Mouse (Mus musculus) lung, postnatal 0 days (tissue): ENCODE data around the gene Kitl.

Experiments used
- CTCF ChIP-seq: IDR thresholded peaks from 2 replicates; pipeline ENCODE4 v1.5.1; 2016; ENCODE audit warnings: antibody characterized with exemption, mild to moderate bottlenecking
- EP300 ChIP-seq: IDR thresholded peaks from 2 replicates; pipeline ENCODE4 v1.6.1; 2016; ENCODE audit warnings: antibody characterized with exemption, mild to moderate bottlenecking, control low read depth

DNA sequence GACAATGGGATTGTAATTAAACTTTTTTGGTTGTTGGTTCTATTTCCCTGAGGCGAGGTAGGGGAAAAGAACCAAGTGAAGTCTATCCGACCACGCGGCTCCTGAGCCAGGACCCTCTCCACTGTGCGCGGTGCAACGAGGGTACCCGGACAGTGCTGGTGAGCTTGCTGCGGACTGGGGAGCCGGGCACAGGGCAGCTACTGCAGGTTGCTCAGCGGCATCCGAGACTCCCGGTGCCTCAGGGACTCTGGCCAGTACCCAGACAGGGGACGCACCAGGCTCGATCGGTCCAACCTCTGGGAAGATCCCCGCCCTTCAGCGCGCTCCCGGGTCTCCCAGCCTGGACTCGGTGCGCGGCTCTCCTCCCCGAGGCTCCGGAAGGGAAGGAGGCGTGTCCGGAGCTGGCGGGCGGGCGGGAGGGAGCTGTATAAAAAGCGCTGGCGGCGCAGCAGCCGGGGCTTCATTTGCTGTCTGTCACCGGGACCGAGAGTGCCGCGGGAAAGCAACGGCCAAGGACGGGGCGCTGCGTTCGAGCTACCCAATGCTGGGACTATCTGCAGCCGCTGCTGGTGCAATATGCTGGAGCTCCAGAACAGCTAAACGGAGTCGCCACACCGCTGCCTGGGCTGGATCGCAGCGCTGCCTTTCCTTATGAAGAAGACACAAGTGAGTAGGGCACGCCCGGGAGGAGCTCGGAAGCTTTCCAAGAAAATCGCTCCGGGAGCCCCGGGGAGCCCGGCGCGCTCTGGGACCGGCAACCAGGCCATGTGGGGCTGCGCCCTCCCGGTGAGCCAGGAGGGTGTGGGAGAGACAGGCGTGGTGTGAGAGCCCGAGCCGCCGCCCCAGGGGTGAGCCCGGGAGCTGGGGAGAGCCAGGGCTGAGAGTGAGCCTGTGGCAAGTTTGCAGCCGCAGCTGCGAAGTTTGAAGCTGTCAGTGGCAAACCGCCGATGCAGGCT is at the start of gene Kitl:
- TF ChIP-seq CTCF (no peak), EP300 (no peak)
